Mouse (Mus musculus) erythroblast, embryonic 14.5 days (primary cell): ENCODE measurements at regions not wholly inside any gene's neighbourhood (a gene's known extent, or its start where the extent isn't known, plus 50 kb on each side); places are given as distances from the start of the nearest gene placed in this dataset.

Experiments
- GATA1 ChIP-seq: IDR thresholded peaks from 2 replicates; pipeline ENCODE4 v1.6.1; 2012; ENCODE audit warnings: low read length, inconsistent platforms, mixed read lengths
- TAL1 ChIP-seq: IDR thresholded peaks from 3 replicates; pipeline ENCODE4 v1.6.1; 2012; ENCODE audit warnings: low read length, inconsistent platforms, mixed read lengths

DNA sequence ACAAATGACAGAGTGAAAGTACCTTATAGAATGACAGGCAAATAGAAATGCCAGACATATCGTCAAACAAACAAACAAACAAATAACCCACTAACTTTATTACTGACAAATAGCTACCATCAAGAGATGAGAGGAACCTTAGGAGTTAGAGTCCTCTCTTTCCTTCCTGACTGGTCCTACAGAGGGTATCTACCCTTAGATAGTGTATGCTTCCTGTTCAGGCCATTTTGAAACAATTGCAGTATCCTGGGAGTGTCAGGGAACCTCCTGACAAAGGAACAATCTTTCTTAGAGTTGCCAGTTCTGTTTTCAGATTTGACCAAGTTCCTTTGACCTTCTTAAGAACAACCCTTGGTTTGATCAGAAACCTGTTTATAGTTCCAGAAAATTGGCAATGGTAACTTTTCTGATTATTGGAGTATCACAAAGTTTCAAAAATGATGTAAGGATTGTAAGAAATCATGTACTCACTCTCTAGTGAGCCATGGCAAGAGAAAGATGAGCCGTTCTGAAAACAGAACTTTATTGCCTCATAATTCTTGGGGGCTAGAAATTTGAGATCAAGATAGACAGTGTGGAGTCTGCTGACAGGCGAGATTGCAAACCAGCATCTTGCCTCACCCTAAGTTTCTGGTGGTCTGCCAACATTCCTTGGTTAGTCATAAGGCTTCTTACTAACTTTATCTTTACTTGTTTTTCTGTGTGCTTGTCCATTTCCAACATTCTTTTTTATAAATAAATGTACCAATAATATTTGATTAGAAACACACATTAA lies 1170.0 kb upstream of the Cited2 start:
- TF ChIP-seq GATA1 (no peak), TAL1 (no peak)
